Mouse (Mus musculus) gastrocnemius, adult 8-10 months (tissue): ENCODE measurements around the gene Il1rapl1. TPM values are rescaled to one million over a fixed set of nuclear protein-coding genes. Genes with fewer than 3 reads are reported as not detected.

Experiments used
- DNase-seq, 2 experiments: peaks; one replicate each; pipeline ENCODE4 v3.0.0; 2022; ENCODE audit warnings: low spot score in 2 of 2
- total RNA-seq, 4 experiments: library from RNA; stranded (reverse); gene quantifications; 2 replicates each; pipeline ENCODE4 v1.2.4; 2022

The Il1rapl1 gene
- total RNA-seq: under 1 TPM in 1 of 4 experiments, not detected in 3; 0.19 TPM

GRCm38 (mm10) chrX:88115609-88116073 is at the start of gene Il1rapl1:
Gene Il1rapl1, minus strand, starts transcription at chrX:88115645.
- DNase-seq: no peak

DNA sequence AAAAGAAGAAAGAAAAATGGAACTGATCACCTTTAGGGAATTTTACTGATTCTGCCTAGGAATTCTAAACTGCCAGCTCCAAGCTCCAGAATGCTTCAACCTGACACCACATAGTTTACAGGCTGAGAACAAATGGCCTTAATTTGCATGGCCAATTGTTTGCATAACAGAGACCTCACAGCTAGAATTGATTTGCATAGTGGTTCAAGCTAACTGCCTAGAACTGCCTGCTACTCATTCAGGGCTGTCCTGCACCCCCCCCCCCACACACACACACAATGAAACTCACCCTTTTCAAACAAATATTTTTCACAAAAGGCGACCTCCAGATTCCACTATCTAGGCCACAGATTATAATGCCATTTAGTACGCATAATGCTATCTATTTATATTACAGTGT is 42.6 kb upstream of the Il1rapl1 start:
- DNase-seq: no peak

DNA sequence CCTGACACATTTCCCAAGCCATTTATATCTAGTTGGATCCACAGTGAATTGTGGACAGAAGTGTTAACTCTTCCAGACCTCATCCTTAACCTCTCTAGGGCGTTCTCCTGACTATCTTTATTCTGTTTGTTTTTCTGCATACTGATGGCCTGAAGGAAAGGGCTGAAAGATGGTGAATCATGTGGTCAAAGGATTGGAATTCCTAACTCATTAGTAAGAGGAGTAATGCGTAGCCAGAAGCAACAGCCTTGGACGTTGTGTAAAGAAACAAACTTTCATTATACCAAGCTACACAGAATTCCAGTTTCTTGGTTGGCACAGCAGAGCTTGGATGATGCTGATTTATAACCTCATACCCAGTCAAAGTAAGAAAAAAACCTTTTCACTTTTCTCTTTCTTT is 10.2 kb upstream of the Il1rapl1 start:
- no peak for DNase-seq

DNA sequence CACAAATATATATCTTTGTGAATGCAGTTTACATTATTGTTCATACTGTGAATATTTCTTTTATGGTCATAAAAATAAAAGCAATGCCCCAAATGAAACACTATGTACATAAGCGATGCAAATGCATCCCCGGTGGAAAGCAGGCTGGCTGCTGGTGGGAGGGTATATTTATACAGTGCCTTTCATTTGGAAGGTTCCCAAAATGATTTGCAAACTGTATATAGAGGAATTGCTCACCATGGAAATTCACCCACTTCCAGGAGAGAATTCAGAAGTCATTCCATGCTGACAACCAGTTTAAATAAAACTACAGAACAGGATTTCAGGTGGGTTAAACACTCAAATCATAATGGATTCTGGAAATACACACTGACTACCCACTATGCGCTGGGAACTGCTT is 4.6 kb upstream of the Il1rapl1 start:
- no peak for DNase-seq

GRCm38 (mm10) chrX:88117858-88118257 is 2.4 kb upstream of the Il1rapl1 start:
- no peak for DNase-seq

GRCm38 (mm10) chrX:88116326-88116725 is 881 bp upstream of the Il1rapl1 start:
- DNase-seq: no peak

GRCm38 (mm10) chrX:88113561-88113960 is 1.9 kb downstream of the Il1rapl1 start:
- no peak for DNase-seq

- no peak for DNase-seq
These were observed 3.2 kb downstream of the Il1rapl1 start for GRCm38 (mm10) chrX:88112254-88112653.

DNA sequence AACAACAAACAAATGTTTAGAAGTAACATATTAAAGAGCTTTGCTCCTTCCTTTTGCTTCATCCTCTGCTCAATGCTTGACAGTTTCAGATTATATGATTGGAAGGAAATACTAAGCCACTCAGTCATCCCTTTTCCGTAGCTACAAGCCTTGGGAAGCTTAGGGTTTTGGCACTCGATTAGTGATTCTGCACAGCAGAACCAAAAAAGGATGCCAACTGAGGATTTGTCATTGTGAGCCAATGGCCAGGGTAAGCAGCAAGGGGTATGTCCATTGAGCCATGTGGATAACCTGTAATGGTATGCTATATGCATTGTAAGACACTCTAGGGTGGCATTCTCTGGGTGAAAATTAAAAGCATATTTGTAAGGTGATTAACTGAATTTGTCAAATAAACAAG is 5.7 kb downstream of the Il1rapl1 start:
- DNase-seq: no peak

GRCm38 (mm10) chrX:88093936-88094569 is 21.4 kb downstream of the Il1rapl1 start:
- DNase-seq: no peak

- DNase-seq: no peak
These were observed 25.6 kb downstream of the Il1rapl1 start for GRCm38 (mm10) chrX:88089873-88090272.

- DNase-seq: no peak
These were observed 42.6 kb downstream of the Il1rapl1 start for GRCm38 (mm10) chrX:88072741-88073419.

DNA sequence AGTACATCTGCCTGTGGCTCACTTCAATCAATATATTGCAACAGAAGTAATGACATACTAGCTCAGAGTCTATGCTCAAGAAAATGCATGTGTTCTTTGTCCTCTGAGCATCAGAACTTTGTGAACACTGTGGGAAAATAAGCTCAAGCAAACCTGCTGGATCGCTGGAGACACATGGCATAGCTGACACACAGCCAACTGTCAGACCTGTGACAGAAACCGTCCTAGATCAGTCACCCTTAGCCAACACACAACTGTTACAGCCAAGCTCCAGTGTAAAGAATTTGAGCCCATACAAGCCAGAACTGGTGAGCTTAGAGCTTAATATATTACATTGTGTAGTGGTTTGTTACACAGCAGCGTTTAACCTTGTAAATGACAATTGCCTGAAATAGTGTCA is 45.1 kb downstream of the Il1rapl1 start:
- no peak for DNase-seq

DNA sequence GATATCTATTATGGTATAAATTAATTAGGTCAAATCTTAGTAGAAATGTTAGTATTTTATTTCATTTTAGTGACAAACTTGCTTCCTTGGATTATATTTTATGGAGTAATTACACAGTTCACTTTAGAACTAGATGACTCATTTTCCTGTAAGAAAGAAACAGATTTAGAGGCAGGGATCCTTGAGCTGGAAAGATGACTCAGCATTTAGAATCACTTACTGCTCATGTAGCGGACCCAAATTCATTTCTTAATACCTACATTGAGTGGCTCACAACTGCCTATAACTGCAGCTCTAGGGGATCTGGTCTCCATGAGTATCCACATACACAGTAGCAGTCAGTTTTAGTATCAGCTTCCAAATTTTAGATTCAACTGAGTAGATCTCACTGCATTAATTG is 71.9 kb downstream of the Il1rapl1 start:
- no peak for DNase-seq

DNA sequence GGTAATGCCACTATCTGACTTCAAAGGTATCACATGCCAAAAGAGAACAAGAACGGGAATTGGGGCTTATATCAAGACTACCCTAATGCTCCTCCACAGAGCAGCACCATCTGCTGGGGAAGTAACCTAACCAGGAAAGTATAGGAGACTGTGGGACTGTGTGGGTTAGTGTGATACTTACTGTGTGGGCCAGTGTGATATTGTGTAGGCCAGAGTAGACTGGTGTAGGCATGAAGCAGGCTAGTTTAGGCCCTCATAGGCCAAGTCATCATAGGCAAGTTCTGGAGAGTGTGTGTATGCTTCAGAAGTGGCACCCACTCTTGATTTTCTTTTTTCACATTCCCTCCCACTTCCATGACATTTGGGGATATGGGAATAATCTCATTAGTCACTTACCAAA is 76.5 kb downstream of the Il1rapl1 start:
- DNase-seq: no peak

DNA sequence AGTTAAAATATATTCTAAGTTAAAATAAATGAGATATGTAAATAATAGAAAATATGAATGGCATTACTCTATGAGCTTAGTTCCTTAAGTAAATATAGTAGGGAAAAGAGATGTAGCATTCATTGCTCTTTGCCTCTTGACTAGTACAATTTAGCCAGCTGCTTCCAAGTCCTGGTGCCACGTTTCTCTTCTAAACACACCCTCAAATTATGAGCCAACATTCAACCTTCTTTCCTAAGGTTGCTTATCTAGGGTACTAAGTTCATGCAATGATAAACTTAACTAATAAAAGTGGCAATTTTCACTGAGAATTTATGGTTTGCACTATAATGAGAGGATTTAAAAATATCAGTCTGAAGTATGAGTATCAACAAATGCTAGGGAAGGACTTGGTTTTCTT is 218.3 kb downstream of the Il1rapl1 start:
- no peak for DNase-seq

DNA sequence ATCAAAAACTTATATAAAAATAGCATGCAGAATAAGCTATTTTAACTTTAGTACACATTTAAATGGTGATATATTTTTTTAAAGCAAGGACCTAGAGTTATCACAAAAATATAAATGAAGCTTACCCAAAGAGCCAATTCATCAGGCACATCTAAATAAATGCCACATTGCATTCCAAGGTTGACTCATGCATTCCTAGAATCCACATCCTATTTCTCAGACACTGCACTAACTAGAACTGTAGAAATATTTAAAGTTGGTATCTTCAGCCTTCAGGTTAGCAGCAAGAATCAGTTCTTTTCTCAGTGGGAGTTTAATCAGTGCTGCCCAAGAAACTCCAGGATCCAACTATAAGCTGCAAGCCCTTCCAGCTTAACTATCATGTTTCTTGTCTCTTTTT is 223.5 kb downstream of the Il1rapl1 start:
- no peak for DNase-seq

- DNase-seq: no peak
These were observed 261.3 kb downstream of the Il1rapl1 start for GRCm38 (mm10) chrX:87854107-87854506.

DNA sequence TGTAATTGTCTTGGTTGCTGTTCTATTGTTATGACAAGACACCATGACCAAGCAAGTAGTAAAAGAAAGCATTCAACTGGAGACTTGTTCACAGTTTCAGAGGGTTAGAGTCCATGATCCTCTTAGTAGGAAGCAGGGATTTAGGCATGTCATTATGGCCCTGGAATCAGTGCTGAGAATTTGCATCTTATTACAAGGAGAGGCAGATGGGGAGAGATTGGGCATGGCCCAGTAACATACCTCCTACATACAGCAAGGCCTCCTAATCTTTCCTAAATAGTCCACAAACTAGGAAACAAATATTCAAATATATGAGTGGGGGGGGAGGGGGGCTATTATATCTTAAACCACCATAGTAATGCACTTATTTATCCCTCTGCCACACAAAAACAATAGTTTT is 301.6 kb downstream of the Il1rapl1 start:
- DNase-seq: no peak

GRCm38 (mm10) chrX:87807717-87808116 is 307.7 kb downstream of the Il1rapl1 start:
- DNase-seq: no peak

DNA sequence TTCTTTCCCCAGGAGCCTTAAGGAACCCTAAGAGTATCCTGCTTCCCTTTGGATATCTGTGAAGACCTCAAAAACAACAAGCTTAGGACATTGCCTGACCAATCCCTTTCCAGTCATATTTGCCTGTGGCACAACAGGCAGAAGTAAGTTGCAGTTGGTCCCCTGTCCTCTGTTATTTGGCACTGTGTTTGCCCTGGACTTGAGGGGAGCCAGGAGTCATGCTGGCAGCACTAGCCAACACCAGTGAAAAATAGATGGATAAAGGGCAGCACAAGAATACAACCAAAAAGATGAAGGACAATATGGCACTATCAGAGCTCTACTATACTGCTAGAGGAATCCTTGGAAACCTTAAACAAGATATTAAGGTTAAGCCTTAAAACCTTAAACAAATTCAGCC is 322.4 kb downstream of the Il1rapl1 start:
- no peak for DNase-seq

DNA sequence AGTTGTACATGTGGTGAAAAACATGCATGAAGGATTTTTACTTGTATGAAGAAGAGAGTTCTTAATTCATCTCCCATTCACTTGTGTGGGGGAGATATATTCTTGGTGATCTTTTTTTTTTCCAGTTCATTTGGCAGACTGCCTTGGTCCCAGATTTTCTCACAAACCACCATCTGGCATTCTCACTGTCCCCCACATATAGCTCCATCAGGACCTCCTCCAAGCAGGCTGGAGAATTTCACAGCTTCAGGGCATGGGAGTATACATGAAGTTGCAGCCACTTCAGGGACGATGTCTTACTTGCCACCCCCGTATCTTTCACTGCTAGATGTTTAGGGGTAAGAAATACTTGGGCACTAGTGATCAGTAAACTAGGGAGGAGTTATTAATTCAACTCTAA is 404.9 kb downstream of the Il1rapl1 start:
- DNase-seq: no peak

- DNase-seq: no peak
These were observed 451.6 kb downstream of the Il1rapl1 start for GRCm38 (mm10) chrX:87663856-87664255.
